Mouse (Mus musculus): ENCODE data around the gene Taldo1. TPM values are rescaled to one million over a fixed set of nuclear protein-coding genes. Genes with fewer than 3 reads are reported as not detected.

Taldo1 gene
- polyA plus RNA-seq, 1 experiment from 2014 or later, result 378 TPM

GRCm38 (mm10) chr7:141431434-141432185 lies 39.6 kb downstream of the Taldo1 start:
- Histone ChIP-seq H3K9me3 (no peaks in the 10 kb centered on the region), H3K4me1 (replicated peaks) (peaks cover 74% of the 10 kb centered on the region)

GRCm38 (mm10) chr7:141432186-141432611 lies 40.2 kb downstream of the Taldo1 start:
- no peak for DNase-seq (ENCODE audit: low spot score)
- 87% methylated on average over 8 of the region's 8 CpGs for WGBS
- peaks cover 36% of the 10 kb centered on the region for H3K36me3 ChIP-seq
- peaks cover 80% of the 10 kb centered on the region for H3K4me1 ChIP-seq (replicated peaks)
- H3K4me3 ChIP-seq, result no peak overlapping the region
- H3K27ac ChIP-seq, result peak overlapping the region; percentile 16; the same call in 1 of the 2 replicates
- no peaks in the 10 kb centered on the region for H3K9me3 ChIP-seq
- peaks cover 9% of the 10 kb centered on the region; the same call in 1 of the 2 replicates for H3K27me3 ChIP-seq (ENCODE audit: insufficient read depth, poor library complexity, severe bottlenecking)

More at GRCm38 (mm10) chr7:141431434-141432185, 39.6 kb downstream of the Taldo1 start:
- Histone ChIP-seq H3K4me3 (0 out of 2 replicates have a peak overlapping the region, but pooled peaks have one; percentile 9), H3K36me3 (peaks cover 36% of the 10 kb centered on the region), H3K27me3 (ENCODE audit: insufficient read depth, poor library complexity, severe bottlenecking) (peaks cover 9% of the 10 kb centered on the region; the same call in 1 of the 2 replicates), H3K27ac (no peak overlapping the region; the same call in 1 of the 2 replicates)
- DNase-seq (ENCODE audit: low spot score), result no peak
- WGBS, result 93% methylated on average over 19 of the region's 19 CpGs

- WGBS, result 89% methylated on average over 6 of the region's 6 CpGs
- peaks cover 87% of the 10 kb centered on the region for H3K4me1 ChIP-seq (replicated peaks)
- H3K27me3 ChIP-seq (ENCODE audit: insufficient read depth, poor library complexity, severe bottlenecking), result peaks cover 5% of the 10 kb centered on the region; the same call in 1 of the 2 replicates
- H3K36me3 ChIP-seq, result peaks cover 37% of the 10 kb centered on the region
- 0 out of 2 replicates have a peak overlapping the region, but pooled peaks have one; percentile 6 for H3K4me3 ChIP-seq
- peak overlapping the region; percentile 16; the same call in 1 of the 2 replicates for H3K27ac ChIP-seq
- DNase-seq (ENCODE audit: low spot score), result no peak
- H3K9me3 ChIP-seq, result no peaks in the 10 kb centered on the region
These were observed 40.9 kb downstream of the Taldo1 start for GRCm38 (mm10) chr7:141432741-141433516.

- Histone ChIP-seq H3K27ac (peak overlapping the region; percentile 87), H3K4me3 (peak overlapping the region; percentile 61), H3K27me3 (ENCODE audit: insufficient read depth, poor library complexity, severe bottlenecking) (peaks cover under 1% of the 10 kb centered on the region; the same call in 1 of the 2 replicates), H3K9me3 (no peaks in the 10 kb centered on the region), H3K4me1 (replicated peaks) (peaks cover 81% of the 10 kb centered on the region), H3K36me3 (peaks cover 45% of the 10 kb centered on the region)
- 76% methylated on average over 15 of the region's 15 CpGs for WGBS
- DNase-seq (ENCODE audit: low spot score), result no peak
These were observed 41.8 kb downstream of the Taldo1 start for GRCm38 (mm10) chr7:141433517-141434400.

GRCm38 (mm10) chr7:141434464-141434863 lies 42.5 kb downstream of the Taldo1 start:
- H3K4me1 ChIP-seq (replicated peaks), result peaks cover 74% of the 10 kb centered on the region
- WGBS, result 17% methylated on average over 8 of the region's 8 CpGs
- peak overlapping the region; percentile 61 for H3K4me3 ChIP-seq
- peak; percentile 54 for DNase-seq (ENCODE audit: low spot score)
- peak overlapping the region; percentile 87 for H3K27ac ChIP-seq
- H3K36me3 ChIP-seq, result peaks cover 52% of the 10 kb centered on the region
- H3K9me3 ChIP-seq, result no peaks in the 10 kb centered on the region
- no peaks in the 10 kb centered on the region for H3K27me3 ChIP-seq (ENCODE audit: insufficient read depth, poor library complexity, severe bottlenecking)

- Histone ChIP-seq H3K27me3 (ENCODE audit: insufficient read depth, poor library complexity, severe bottlenecking) (no peaks in the 10 kb centered on the region), H3K27ac (peak overlapping the region; percentile 87), H3K4me3 (peak overlapping the region; percentile 61), H3K36me3 (peaks cover 60% of the 10 kb centered on the region), H3K4me1 (replicated peaks) (peaks cover 67% of the 10 kb centered on the region), H3K9me3 (no peaks in the 10 kb centered on the region)
- WGBS, result 6% methylated on average over 17 of the region's 17 CpGs
- peak; percentile 57 for DNase-seq (ENCODE audit: low spot score)
These were observed 43.3 kb downstream of the Taldo1 start for GRCm38 (mm10) chr7:141435129-141435855.

- Histone ChIP-seq H3K27ac (peak overlapping the region; percentile 87), H3K9me3 (no peaks in the 10 kb centered on the region), H3K27me3 (ENCODE audit: insufficient read depth, poor library complexity, severe bottlenecking) (no peaks in the 10 kb centered on the region), H3K4me3 (peak overlapping the region; percentile 63), H3K36me3 (peaks cover 60% of the 10 kb centered on the region), H3K4me1 (replicated peaks) (peaks cover 71% of the 10 kb centered on the region)
- DNase-seq (ENCODE audit: low spot score), result no peak
- 60% methylated on average over 9 of the region's 9 CpGs for WGBS
These were observed 44.0 kb downstream of the Taldo1 start for GRCm38 (mm10) chr7:141435856-141436522.

- H3K4me1 ChIP-seq (replicated peaks), result peaks cover 77% of the 10 kb centered on the region
- H3K36me3 ChIP-seq, result peaks cover 60% of the 10 kb centered on the region
- DNase-seq (ENCODE audit: low spot score), result no peak
- H3K9me3 ChIP-seq, result no peaks in the 10 kb centered on the region
- no peaks in the 10 kb centered on the region for H3K27me3 ChIP-seq (ENCODE audit: insufficient read depth, poor library complexity, severe bottlenecking)
- 58% methylated on average over 2 of the region's 2 CpGs for WGBS
- peak overlapping the region; percentile 63 for H3K4me3 ChIP-seq
- H3K27ac ChIP-seq, result peak overlapping the region; percentile 87
These were observed 44.5 kb downstream of the Taldo1 start for GRCm38 (mm10) chr7:141436523-141436892.

GRCm38 (mm10) chr7:141437178-141438120 lies 45.5 kb downstream of the Taldo1 start, which contains the start of gene Slc25a22:
TSS of gene Slc25a22 (minus strand) at chr7:141437892.
- DNase-seq (ENCODE audit: low spot score), result peak; percentile 85
- Histone ChIP-seq H3K27me3 (ENCODE audit: insufficient read depth, poor library complexity, severe bottlenecking) (no peaks in the 10 kb centered on the region), H3K9me3 (no peaks in the 10 kb centered on the region), H3K4me1 (replicated peaks) (peaks cover 78% of the 10 kb centered on the region), H3K27ac (peak within 1 kb of the TSS; percentile 87), H3K4me3 (peak within 1 kb of the TSS; percentile 63), H3K36me3 (peaks cover 60% of the 10 kb centered on the region)
- 6% methylated on average over 53 of the region's 53 CpGs for WGBS

- no peaks in the 10 kb centered on the region for H3K27me3 ChIP-seq (ENCODE audit: insufficient read depth, poor library complexity, severe bottlenecking)
- H3K27ac ChIP-seq, result no peak overlapping the region
- H3K4me1 ChIP-seq (replicated peaks), result peaks cover 78% of the 10 kb centered on the region
- no peak for DNase-seq (ENCODE audit: low spot score)
- H3K9me3 ChIP-seq, result no peaks in the 10 kb centered on the region
- peaks cover 53% of the 10 kb centered on the region for H3K36me3 ChIP-seq
- 91% methylated on average over 12 of the region's 12 CpGs for WGBS
- no peak overlapping the region for H3K4me3 ChIP-seq
These were observed 46.4 kb downstream of the Taldo1 start for GRCm38 (mm10) chr7:141438201-141438968.

Data from hindbrain, embryonic 10.5 days (tissue).